Mouse (Mus musculus) erythroblast, adult 5-6 weeks (primary cell): ENCODE results near the gene H2afx. TPM values are rescaled to one million over a fixed set of nuclear protein-coding genes. Genes with fewer than 3 reads are reported as not detected.
A peak's percentile ranks its signal among the peaks of the same experiment; 100 is the strongest.
"Not testable (repeated sequence)": the region's sequence is repeated elsewhere in the genome, so short reads cannot be mapped to it uniquely, and the experiment has no call there.

Source experiments
- ATAC-seq: replicated peaks from 2 replicates; pipeline ENCODE4 v1.8.0; 2016; ENCODE audit warnings: moderate number of reproducible peaks, mild to moderate bottlenecking, moderate TSS enrichment, inconsistent platforms; ENCODE audit not compliant: poor library complexity, low FRiP score, severe bottlenecking
- total RNA-seq, 2 experiments: library from RNA; stranded (forward) in 1 of 2; stranded (reverse) in 1 of 2; fragments of 150-400 nt in 1 of 2; fragments of 200-764, 138-1000 nt in 1 of 2; gene quantifications; 2 replicates each; pipeline versions ENCODE4 v1.2.3 to v1.2.4; 2015 to 2017; ENCODE audit warnings: low replicate concordance in 2 of 2

The H2afx gene
- total RNA-seq, 2 experiments from 2014 or later: 45.2 to 219 TPM

- ATAC-seq: peak; percentile 70
Observed at GRCm38 (mm10) chr9:44373386-44373785, 38.9 kb downstream of the H2afx start.

- no peak for ATAC-seq
Observed at GRCm38 (mm10) chr9:44376141-44376540, 41.6 kb downstream of the H2afx start.

GRCm38 (mm10) chr9:44377335-44377734, 42.8 kb downstream of the H2afx start:
- not testable (repeated sequence) for ATAC-seq

GRCm38 (mm10) chr9:44378153-44378730, 43.7 kb downstream of the H2afx start:
- ATAC-seq: no peak

GRCm38 (mm10) chr9:44379054-44379834, 44.8 kb downstream of the H2afx start, which contains the start of gene Hyou1:
TSS of gene Hyou1 (plus strand) at chr9:44379490.
- ATAC-seq: peak; percentile 94

- ATAC-seq: peak; percentile 14; the same call in 1 of the 2 replicates
Observed at GRCm38 (mm10) chr9:44379862-44380261, 45.4 kb downstream of the H2afx start.

- no peak for ATAC-seq
Observed at GRCm38 (mm10) chr9:44384596-44384995, 50.1 kb downstream of the H2afx start.

Other genes starting within 250 kb of the H2afx start
- not detected in 2 replicates for gene Mfrp, start 233.0 kb upstream of the H2afx start, total RNA-seq (2015; ENCODE audit: low replicate concordance)
- gene Mfrp, start 233.0 kb upstream of the H2afx start, total RNA-seq (2017; ENCODE audit: low replicate concordance): not detected in 2 replicates
- 2.1 TPM in 1 of 2 replicates, not detected in the other for gene C1qtnf5, start 227.4 kb upstream of the H2afx start, total RNA-seq (2015; ENCODE audit: low replicate concordance)
- not detected in 2 replicates for gene C1qtnf5, start 227.4 kb upstream of the H2afx start, total RNA-seq (2017; ENCODE audit: low replicate concordance)
- gene Gm49380, start 221.2 kb upstream of the H2afx start, total RNA-seq (2015; ENCODE audit: low replicate concordance): not detected in 2 replicates
- gene Gm49380, start 221.2 kb upstream of the H2afx start, total RNA-seq (2017; ENCODE audit: low replicate concordance): not detected in 2 replicates
- 11.1 and 23.6 TPM in 2 replicates for gene Rnf26, start 221.2 kb upstream of the H2afx start, total RNA-seq (2015; ENCODE audit: low replicate concordance)
- gene Rnf26, start 221.2 kb upstream of the H2afx start, total RNA-seq (2017; ENCODE audit: low replicate concordance): 13.5 and 15.6 TPM in 2 replicates
- 0.77 TPM in 1 of 2 replicates, not detected in the other for gene Mcam, start 200.2 kb upstream of the H2afx start, total RNA-seq (2015; ENCODE audit: low replicate concordance)
- 0.60 TPM in 1 of 2 replicates, not detected in the other for gene Mcam, start 200.2 kb upstream of the H2afx start, total RNA-seq (2017; ENCODE audit: low replicate concordance)
- 43.7 and 46.9 TPM in 2 replicates for gene Cbl, start 100.6 kb upstream of the H2afx start, total RNA-seq (2015; ENCODE audit: low replicate concordance)
- gene Cbl, start 100.6 kb upstream of the H2afx start, total RNA-seq (2017; ENCODE audit: low replicate concordance): 14.6 and 35.3 TPM in 2 replicates
- gene Ccdc153, start 94.0 kb upstream of the H2afx start, total RNA-seq (2015; ENCODE audit: low replicate concordance): not detected in 2 replicates
- not detected in 2 replicates for gene Ccdc153, start 94.0 kb upstream of the H2afx start, total RNA-seq (2017; ENCODE audit: low replicate concordance)
- gene Pdzd3, start 83.2 kb upstream of the H2afx start, total RNA-seq (2015; ENCODE audit: low replicate concordance): not detected in 2 replicates
- gene Pdzd3, start 83.2 kb upstream of the H2afx start, total RNA-seq (2017; ENCODE audit: low replicate concordance): not detected in 2 replicates
- gene Nlrx1, start 66.1 kb upstream of the H2afx start, total RNA-seq (2015; ENCODE audit: low replicate concordance): 2.7 and 5.6 TPM in 2 replicates
- 0.98 and 11.2 TPM in 2 replicates for gene Nlrx1, start 66.1 kb upstream of the H2afx start, total RNA-seq (2017; ENCODE audit: low replicate concordance)
- 20.8 and 24.2 TPM in 2 replicates for gene Abcg4, start 46.1 kb upstream of the H2afx start, total RNA-seq (2015; ENCODE audit: low replicate concordance)
- gene Abcg4, start 46.1 kb upstream of the H2afx start, total RNA-seq (2017; ENCODE audit: low replicate concordance): 18.1 and 18.8 TPM in 2 replicates
- gene Hinfp, start 29.0 kb upstream of the H2afx start, total RNA-seq (2015; ENCODE audit: low replicate concordance): 2.5 and 4.6 TPM in 2 replicates
- 8.4 and 14.6 TPM in 2 replicates for gene Hinfp, start 29.0 kb upstream of the H2afx start, total RNA-seq (2017; ENCODE audit: low replicate concordance)
- 13.4 and 16.3 TPM in 2 replicates for gene C2cd2l, start 14.4 kb upstream of the H2afx start, total RNA-seq (2015; ENCODE audit: low replicate concordance)
- gene C2cd2l, start 14.4 kb upstream of the H2afx start, total RNA-seq (2017; ENCODE audit: low replicate concordance): 14.1 and 17.0 TPM in 2 replicates
- 9.2 and 17.1 TPM in 2 replicates for gene Dpagt1, start 8.7 kb upstream of the H2afx start, total RNA-seq (2015; ENCODE audit: low replicate concordance)
- 4.9 and 5.7 TPM in 2 replicates for gene Dpagt1, start 8.7 kb upstream of the H2afx start, total RNA-seq (2017; ENCODE audit: low replicate concordance)
- 3,498 and 3,777 TPM in 2 replicates for gene Hmbs, start 9.5 kb downstream of the H2afx start, total RNA-seq (2015; ENCODE audit: low replicate concordance)
- 2,796 and 3,284 TPM in 2 replicates for gene Hmbs, start 9.5 kb downstream of the H2afx start, total RNA-seq (2017; ENCODE audit: low replicate concordance)
- gene Vps11, start 27.0 kb downstream of the H2afx start, total RNA-seq (2015; ENCODE audit: low replicate concordance): 7.7 and 8.2 TPM in 2 replicates
- 7.8 and 12.1 TPM in 2 replicates for gene Vps11, start 27.0 kb downstream of the H2afx start, total RNA-seq (2017; ENCODE audit: low replicate concordance)
- gene Hyou1, start 44.8 kb downstream of the H2afx start, total RNA-seq (2015; ENCODE audit: low replicate concordance): 12.1 and 14.0 TPM in 2 replicates
- gene Hyou1, start 44.8 kb downstream of the H2afx start, total RNA-seq (2017; ENCODE audit: low replicate concordance): 16.7 and 18.1 TPM in 2 replicates
- gene Slc37a4, start 62.2 kb downstream of the H2afx start, total RNA-seq (2015; ENCODE audit: low replicate concordance): 4.0 and 25.9 TPM in 2 replicates
- 2.5 and 4.0 TPM in 2 replicates for gene Slc37a4, start 62.2 kb downstream of the H2afx start, total RNA-seq (2017; ENCODE audit: low replicate concordance)
- 639 and 656 TPM in 2 replicates for gene Rps25, start 72.4 kb downstream of the H2afx start, total RNA-seq (2015; ENCODE audit: low replicate concordance)
- 277 and 380 TPM in 2 replicates for gene Rps25, start 72.4 kb downstream of the H2afx start, total RNA-seq (2017; ENCODE audit: low replicate concordance)
- 27.0 and 53.0 TPM in 2 replicates for gene Trappc4, start 72.9 kb downstream of the H2afx start, total RNA-seq (2015; ENCODE audit: low replicate concordance)
- gene Trappc4, start 72.9 kb downstream of the H2afx start, total RNA-seq (2017; ENCODE audit: low replicate concordance): 2.5 and 12.2 TPM in 2 replicates
- gene Ccdc84, start 83.9 kb downstream of the H2afx start, total RNA-seq (2015; ENCODE audit: low replicate concordance): 3.8 and 18.8 TPM in 2 replicates
- 9.1 and 12.0 TPM in 2 replicates for gene Ccdc84, start 83.9 kb downstream of the H2afx start, total RNA-seq (2017; ENCODE audit: low replicate concordance)
- not detected in 2 replicates for gene Foxr1, start 106.4 kb downstream of the H2afx start, total RNA-seq (2015; ENCODE audit: low replicate concordance)
- gene Foxr1, start 106.4 kb downstream of the H2afx start, total RNA-seq (2017; ENCODE audit: low replicate concordance): not detected in 2 replicates
- not detected in 2 replicates for gene Upk2, start 120.3 kb downstream of the H2afx start, total RNA-seq (2015; ENCODE audit: low replicate concordance)
- gene Upk2, start 120.3 kb downstream of the H2afx start, total RNA-seq (2017; ENCODE audit: low replicate concordance): not detected in 2 replicates
- gene Bcl9l, start 148.1 kb downstream of the H2afx start, total RNA-seq (2015; ENCODE audit: low replicate concordance): 0.77 and 0.84 TPM in 2 replicates
- 0.42 and 2.8 TPM in 2 replicates for gene Bcl9l, start 148.1 kb downstream of the H2afx start, total RNA-seq (2017; ENCODE audit: low replicate concordance)
- not detected in 2 replicates for gene Cxcr5, start 227.2 kb downstream of the H2afx start, total RNA-seq (2015; ENCODE audit: low replicate concordance)
- not detected in 2 replicates for gene Cxcr5, start 227.2 kb downstream of the H2afx start, total RNA-seq (2017; ENCODE audit: low replicate concordance)